Mouse (Mus musculus): ENCODE data around the gene Sgca. TPM values are rescaled to one million over a fixed set of nuclear protein-coding genes. Genes with fewer than 3 reads are reported as not detected.

Gene Sgca
- polyA plus RNA-seq, 1 experiment from 2014 or later: 0.96 TPM

Other genes starting within 250 kb of the Sgca start
- not detected in 2 replicates for gene Cdc34b, start 234.5 kb downstream of the Sgca start, polyA plus RNA-seq (2015; fragmentation: Nextera tagmentation; extraction: Ambion mirVana)
- gene Tmem92, start 193.6 kb downstream of the Sgca start, polyA plus RNA-seq (2015; fragmentation: Nextera tagmentation; extraction: Ambion mirVana): not detected in 2 replicates
- 65.0 and 89.1 TPM in 2 replicates for gene Col1a1, start 40.1 kb downstream of the Sgca start, polyA plus RNA-seq (2015; fragmentation: Nextera tagmentation; extraction: Ambion mirVana)
- not detected in 2 replicates for gene Hils1, start 8.7 kb downstream of the Sgca start, polyA plus RNA-seq (2015; fragmentation: Nextera tagmentation; extraction: Ambion mirVana)
- 7.1 and 7.6 TPM in 2 replicates for gene Ppp1r9b, start 14.7 kb upstream of the Sgca start, polyA plus RNA-seq (2015; fragmentation: Nextera tagmentation; extraction: Ambion mirVana)
- 27.2 and 34.7 TPM in 2 replicates for gene Samd14, start 33.6 kb upstream of the Sgca start, polyA plus RNA-seq (2015; fragmentation: Nextera tagmentation; extraction: Ambion mirVana)
- 10.7 and 13.9 TPM in 2 replicates for gene Pdk2, start 65.0 kb upstream of the Sgca start, polyA plus RNA-seq (2015; fragmentation: Nextera tagmentation; extraction: Ambion mirVana)
- gene Itga3, start 100.5 kb upstream of the Sgca start, polyA plus RNA-seq (2015; fragmentation: Nextera tagmentation; extraction: Ambion mirVana): 1.7 and 2.2 TPM in 2 replicates
- not detected in 2 replicates for gene Dlx3, start 143.8 kb upstream of the Sgca start, polyA plus RNA-seq (2015; fragmentation: Nextera tagmentation; extraction: Ambion mirVana)
- 0.07 and 0.13 TPM in 2 replicates for gene Dlx4, start 169.9 kb upstream of the Sgca start, polyA plus RNA-seq (2015; fragmentation: Nextera tagmentation; extraction: Ambion mirVana)

Measured in liver, embryonic 16.5 days (tissue).